Mouse (Mus musculus): ENCODE measurements at regions not wholly inside any gene's neighbourhood (a gene's known extent, or its start where the extent isn't known, plus 50 kb on each side); places are given as distances from the start of the nearest gene placed in this dataset.
A peak's percentile ranks its signal among the peaks of the same experiment; 100 is the strongest.

- Histone ChIP-seq H3K27ac (ENCODE audit: low read depth, low read length) (no peak overlapping the region), H3K4me1 (ENCODE audit: control insufficient read depth, insufficient read depth, low read length) (no peaks in the 10 kb centered on the region), H3K4me2 (ENCODE audit: low read depth, low read length) (no peak overlapping the region), H3K27me3 (ENCODE audit: control insufficient read depth, insufficient read depth, low read length) (no peaks in the 10 kb centered on the region), H3K9me3 (ENCODE audit: control insufficient read depth, low read length) (no peaks in the 10 kb centered on the region), H3K36me3 (ENCODE audit: control insufficient read depth, insufficient read depth, low read length) (no peaks in the 10 kb centered on the region), H3K9ac (replicated peaks; ENCODE audit: low read depth, low read length) (no peak overlapping the region), H3K4me3 (ENCODE audit: low read depth, low read length) (no peak overlapping the region)
- WGBS = 73% methylated on average over 1 of the region's 1 CpGs
- no peak for ATAC-seq (ENCODE audit: low read depth)
Observed at GRCm38 (mm10) chr16:47875258-47875657, 408.3 kb upstream of the Dppa4 start.

GRCm38 (mm10) chr16:47883476-47883875 is 400.1 kb upstream of the Dppa4 start:
- Histone ChIP-seq H3K4me2 (ENCODE audit: low read depth, low read length) (no peak overlapping the region), H3K4me1 (ENCODE audit: control insufficient read depth, insufficient read depth, low read length) (no peaks in the 10 kb centered on the region), H3K9ac (replicated peaks; ENCODE audit: low read depth, low read length) (no peak overlapping the region), H3K9me3 (ENCODE audit: control insufficient read depth, low read length) (no peaks in the 10 kb centered on the region), H3K27ac (ENCODE audit: low read depth, low read length) (no peak overlapping the region), H3K4me3 (ENCODE audit: low read depth, low read length) (no peak overlapping the region), H3K36me3 (ENCODE audit: control insufficient read depth, insufficient read depth, low read length) (no peaks in the 10 kb centered on the region), H3K27me3 (ENCODE audit: control insufficient read depth, insufficient read depth, low read length) (no peaks in the 10 kb centered on the region)
- peak; percentile 54; the same call in 1 of the 2 replicates for ATAC-seq (ENCODE audit: low read depth)
- WGBS = 91% methylated on average over 1 of the region's 1 CpGs

GRCm38 (mm10) chr16:47887019-47887418 is 396.5 kb upstream of the Dppa4 start:
- no peak overlapping the region for H3K27ac ChIP-seq (ENCODE audit: low read depth, low read length)
- no peaks in the 10 kb centered on the region for H3K4me1 ChIP-seq (ENCODE audit: control insufficient read depth, insufficient read depth, low read length)
- no peaks in the 10 kb centered on the region for H3K9me3 ChIP-seq (ENCODE audit: control insufficient read depth, low read length)
- no peak overlapping the region for H3K9ac ChIP-seq (replicated peaks; ENCODE audit: low read depth, low read length)
- no peaks in the 10 kb centered on the region for H3K27me3 ChIP-seq (ENCODE audit: control insufficient read depth, insufficient read depth, low read length)
- H3K4me2 ChIP-seq (ENCODE audit: low read depth, low read length) = no peak overlapping the region
- no peaks in the 10 kb centered on the region for H3K36me3 ChIP-seq (ENCODE audit: control insufficient read depth, insufficient read depth, low read length)
- 93% methylated on average over 4 of the region's 4 CpGs for WGBS
- no peak for ATAC-seq (ENCODE audit: low read depth)
- no peak overlapping the region for H3K4me3 ChIP-seq (ENCODE audit: low read depth, low read length)

GRCm38 (mm10) chr16:47900785-47901184 is 382.7 kb upstream of the Dppa4 start:
- Histone ChIP-seq H3K9ac (replicated peaks; ENCODE audit: low read depth, low read length) (no peak overlapping the region), H3K4me3 (ENCODE audit: low read depth, low read length) (no peak overlapping the region), H3K9me3 (ENCODE audit: control insufficient read depth, low read length) (no peaks in the 10 kb centered on the region), H3K4me2 (ENCODE audit: low read depth, low read length) (no peak overlapping the region), H3K4me1 (ENCODE audit: control insufficient read depth, insufficient read depth, low read length) (no peaks in the 10 kb centered on the region), H3K36me3 (ENCODE audit: control insufficient read depth, insufficient read depth, low read length) (no peaks in the 10 kb centered on the region), H3K27ac (ENCODE audit: low read depth, low read length) (no peak overlapping the region), H3K27me3 (ENCODE audit: control insufficient read depth, insufficient read depth, low read length) (no peaks in the 10 kb centered on the region)
- ATAC-seq (ENCODE audit: low read depth) = no peak
- WGBS = 90% methylated on average over 3 of the region's 3 CpGs

- Histone ChIP-seq H3K27ac (ENCODE audit: low read depth, low read length) (no peak overlapping the region), H3K4me1 (ENCODE audit: control insufficient read depth, insufficient read depth, low read length) (no peaks in the 10 kb centered on the region), H3K36me3 (ENCODE audit: control insufficient read depth, insufficient read depth, low read length) (no peaks in the 10 kb centered on the region), H3K9ac (replicated peaks; ENCODE audit: low read depth, low read length) (no peak overlapping the region), H3K4me2 (ENCODE audit: low read depth, low read length) (no peak overlapping the region), H3K9me3 (ENCODE audit: control insufficient read depth, low read length) (no peaks in the 10 kb centered on the region), H3K4me3 (ENCODE audit: low read depth, low read length) (no peak overlapping the region), H3K27me3 (ENCODE audit: control insufficient read depth, insufficient read depth, low read length) (no peaks in the 10 kb centered on the region)
- no peak for ATAC-seq (ENCODE audit: low read depth)
- WGBS = 82% methylated on average over 2 of the region's 2 CpGs
Observed at GRCm38 (mm10) chr16:47938000-47938399, 345.5 kb upstream of the Dppa4 start.

Data from neural tube, embryonic 14.5 days (tissue).